Mouse (Mus musculus): ENCODE data around the gene Lrrc29.

GRCm38 (mm10) chr8:105282239-105282638 lies 43.8 kb downstream of the Lrrc29 start:
- TF ChIP-seq CTCF (IDR thresholded peaks at IDR 0.05), result no peak
- no peak for TF ChIP-seq EP300 (IDR thresholded peaks at IDR 0.05)
